Mouse (Mus musculus): ENCODE data around the gene Akap10. TPM values are rescaled to one million over a fixed set of nuclear protein-coding genes. Genes with fewer than 3 reads are reported as not detected.

Gene Akap10
- polyA plus RNA-seq, 1 experiment from 2014 or later, result 21.9 TPM

DNA sequence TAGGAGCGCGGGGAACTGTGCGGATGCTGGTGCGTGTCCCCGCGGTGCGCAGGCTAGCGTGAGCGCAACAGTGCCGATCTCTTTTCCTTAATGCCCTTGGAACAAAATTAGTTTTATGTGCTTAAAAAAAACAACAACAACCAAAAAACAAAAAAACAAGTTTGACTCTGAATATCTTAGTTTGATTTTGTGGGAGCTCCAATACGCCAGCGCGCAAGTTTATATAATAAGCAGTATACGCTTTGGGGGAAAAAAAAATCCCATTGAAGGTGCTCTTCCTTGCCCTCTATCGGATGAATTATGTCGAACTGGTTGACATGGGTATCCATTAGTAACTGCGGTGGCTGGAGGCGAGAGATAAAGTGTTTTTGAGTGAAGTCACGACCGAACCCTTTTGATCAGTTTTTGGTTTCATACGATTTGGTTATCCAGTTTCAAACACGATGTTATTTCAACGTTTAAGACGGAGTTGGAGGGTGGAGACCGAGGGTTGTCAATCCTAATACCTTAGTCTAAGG is 27.3 kb upstream of the Akap10 start:
- peak; percentile 33 for TF ChIP-seq CTCF (IDR thresholded peaks at IDR 0.05)
- ATAC-seq (no peak), DNase-seq (ENCODE audit: low read depth, low spot score) (no peak)
- in situ Hi-C loops (cut with MboI; ENCODE audit: low pct_unique_long_range_greater_than_20kb), result loop anchor here (5.0 kb wide), 1 partner anchor 45 kb away; no protein-coding TSS in a partner anchor
- POLR2A ChIA-PET, result interaction anchor here (0.8 kb wide), 1 partner anchor 45 kb away, joined by 10 read pairs; no protein-coding TSS in a partner anchor
- CTCF ChIA-PET, result interaction anchor here (0.8 to 1.4 kb wide), 6 partner anchors 14 to 82 kb away, joined by 3 to 6 read pairs (median 4); no protein-coding TSS in a partner anchor
- H3K27me3 ChIP-seq, result no peaks in the 10 kb centered on the region

DNA sequence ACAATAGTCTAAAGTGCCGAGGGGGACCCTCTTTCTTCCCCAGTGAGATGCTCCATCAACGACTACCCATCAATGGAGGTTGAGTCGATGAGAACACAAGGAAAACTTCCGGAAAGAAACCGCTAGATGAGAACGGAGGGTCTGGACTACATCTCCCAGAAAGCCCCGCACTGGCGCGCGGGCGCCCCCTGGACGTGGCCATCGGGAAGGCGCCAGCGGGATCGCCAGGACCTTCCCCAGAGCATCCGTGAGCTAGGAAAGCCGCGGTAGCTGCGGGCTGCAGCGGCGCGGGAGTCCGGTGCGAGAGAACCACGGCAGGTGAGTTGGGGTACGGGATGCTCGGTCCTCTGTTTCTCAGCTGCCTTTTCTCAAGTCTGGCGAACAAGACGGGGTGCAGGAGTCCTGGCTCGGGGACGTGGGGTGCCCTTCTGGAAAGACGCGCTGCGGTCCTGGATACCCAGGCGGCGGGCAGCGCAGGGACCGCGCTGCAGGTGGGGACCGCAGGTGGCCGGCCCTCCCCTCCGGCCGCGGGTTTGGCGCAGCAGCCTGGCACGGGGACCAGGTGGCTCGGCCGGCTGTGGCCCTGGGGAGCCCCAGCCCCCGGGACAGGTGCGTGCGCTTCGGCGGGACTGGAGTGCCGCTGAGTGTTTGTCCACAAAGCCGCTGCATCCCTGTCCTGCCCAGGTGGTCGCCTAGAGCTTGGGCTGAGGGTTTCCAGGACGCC is 26.7 kb upstream of the Akap10 start, which contains the start of gene Specc1:
TSS of gene Specc1 (plus strand) at position 192 of the 724 bp plus-strand sequence.
- peak; percentile 100 for TF ChIP-seq CTCF (IDR thresholded peaks at IDR 0.05)
- ChIA-PET CTCF (interaction anchor here (0.8 to 1.4 kb wide), 6 partner anchors 15 to 82 kb away, joined by 3 to 6 read pairs (median 4); no protein-coding TSS in a partner anchor), POLR2A (interaction anchor here (0.8 kb wide), 1 partner anchor 46 kb away, joined by 10 read pairs; no protein-coding TSS in a partner anchor)
- DNase-seq (ENCODE audit: low read depth, low spot score), result no peak
- ATAC-seq, result peak; percentile 87
- in situ Hi-C loops (cut with MboI; ENCODE audit: low pct_unique_long_range_greater_than_20kb), result loop anchor here (5.0 kb wide), 1 partner anchor 46 kb away; no protein-coding TSS in a partner anchor
- no peaks in the 10 kb centered on the region for H3K27me3 ChIP-seq

DNA sequence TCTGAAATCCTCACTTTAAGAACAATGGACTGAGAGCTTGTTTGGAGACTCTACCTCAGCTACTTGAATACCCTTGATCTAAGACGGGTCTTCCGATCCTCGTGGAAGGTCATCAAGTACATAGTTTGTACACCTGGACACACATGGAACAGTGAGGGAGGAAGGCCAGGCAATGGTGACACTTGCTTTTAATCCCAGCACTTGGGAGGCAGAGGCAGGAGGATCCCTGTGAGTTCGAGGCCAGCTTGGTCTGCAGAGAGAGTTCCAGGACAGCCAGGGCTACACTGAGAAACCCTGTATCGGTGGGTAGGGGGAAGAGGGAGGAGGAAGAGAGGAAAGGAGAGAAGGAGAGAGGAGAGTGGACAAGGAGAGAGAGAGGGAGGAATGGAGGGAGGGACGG is 25.9 kb upstream of the Akap10 start:
- no peak for DNase-seq (ENCODE audit: low read depth, low spot score)
- H3K27me3 ChIP-seq, result no peaks in the 10 kb centered on the region
- in situ Hi-C loops (cut with MboI; ENCODE audit: low pct_unique_long_range_greater_than_20kb), result loop anchor here (5.0 kb wide), 1 partner anchor 46 kb away; no protein-coding TSS in a partner anchor
- TF ChIP-seq CTCF (IDR thresholded peaks at IDR 0.05), result no peak
- ChIA-PET CTCF (interaction anchor here (1.3 kb wide), 1 partner anchor 27 kb away, joined by 6 read pairs; no protein-coding TSS in a partner anchor), POLR2A (interaction anchor here (0.5 kb wide), 1 partner anchor 618 kb away, joined by 3 read pairs; the partner anchor contains the start of gene Trpv2)
- no peak for ATAC-seq

DNA sequence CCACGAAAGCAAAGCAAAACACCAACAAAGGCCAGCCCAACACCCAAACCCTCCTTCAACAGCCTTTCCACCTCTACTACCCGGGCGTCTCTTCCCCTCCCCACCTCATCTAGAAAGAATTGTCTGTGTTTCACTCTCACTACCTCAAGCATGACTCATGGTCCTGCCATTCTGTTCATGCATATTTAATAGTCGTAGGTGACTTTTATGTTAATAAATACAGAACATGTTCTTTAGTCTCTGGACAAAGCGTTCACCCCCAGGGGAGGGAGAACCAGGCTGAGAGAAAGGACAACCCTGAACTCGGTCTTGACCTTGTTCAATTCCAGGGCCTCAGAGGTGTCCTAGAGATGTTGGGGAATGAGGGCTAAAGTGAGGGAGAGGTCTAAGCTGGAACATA is 25.1 kb upstream of the Akap10 start:
- in situ Hi-C loops (cut with MboI; ENCODE audit: low pct_unique_long_range_greater_than_20kb), result loop anchor here (5.0 kb wide), 1 partner anchor 47 kb away; no protein-coding TSS in a partner anchor
- no peak for DNase-seq (ENCODE audit: low read depth, low spot score)
- TF ChIP-seq CTCF (IDR thresholded peaks at IDR 0.05), result no peak
- ChIA-PET CTCF (no interaction called here), POLR2A (interaction anchor here (0.5 kb wide), 1 partner anchor 619 kb away, joined by 3 read pairs; the partner anchor contains the start of gene Trpv2)
- ATAC-seq, result peak; percentile 47
- no peaks in the 10 kb centered on the region for H3K27me3 ChIP-seq

DNA sequence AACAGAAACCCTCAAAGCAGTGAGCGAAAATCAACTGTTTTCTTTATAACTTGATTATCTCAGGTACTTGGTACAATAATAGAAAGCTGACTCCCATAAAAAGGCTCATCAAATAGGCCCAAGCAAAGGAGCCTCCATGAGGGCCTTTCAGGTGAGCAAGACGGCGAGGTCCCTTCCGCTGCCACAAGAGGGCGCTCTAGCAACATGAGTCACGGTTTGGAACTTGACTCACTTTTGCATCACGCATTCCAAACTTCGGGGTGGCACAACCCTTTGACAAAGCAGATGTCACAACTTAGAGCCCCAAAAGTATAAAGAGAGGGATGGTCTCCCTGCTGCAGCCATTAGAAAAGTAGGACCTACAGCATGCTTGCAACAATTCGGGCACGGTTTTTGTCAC is 20.6 kb upstream of the Akap10 start:
- peaks cover 18% of the 10 kb centered on the region for H3K27me3 ChIP-seq
- ChIA-PET CTCF (interaction anchor here (1.6 to 3.3 kb wide), 2 partner anchors 93 to 99 kb away, joined by 6 to 12 read pairs; no protein-coding TSS in a partner anchor), POLR2A (no interaction called here)
- in situ Hi-C loops (cut with MboI; ENCODE audit: low pct_unique_long_range_greater_than_20kb), result loop anchor here (5.0 kb wide), 2 partner anchors 97 to 332 kb away; partner anchors contain the start of genes Ttc19 and Zswim7
- TF ChIP-seq CTCF (IDR thresholded peaks at IDR 0.05), result peak; percentile 96
- ATAC-seq (no peak), DNase-seq (ENCODE audit: low read depth, low spot score) (no peak)

DNA sequence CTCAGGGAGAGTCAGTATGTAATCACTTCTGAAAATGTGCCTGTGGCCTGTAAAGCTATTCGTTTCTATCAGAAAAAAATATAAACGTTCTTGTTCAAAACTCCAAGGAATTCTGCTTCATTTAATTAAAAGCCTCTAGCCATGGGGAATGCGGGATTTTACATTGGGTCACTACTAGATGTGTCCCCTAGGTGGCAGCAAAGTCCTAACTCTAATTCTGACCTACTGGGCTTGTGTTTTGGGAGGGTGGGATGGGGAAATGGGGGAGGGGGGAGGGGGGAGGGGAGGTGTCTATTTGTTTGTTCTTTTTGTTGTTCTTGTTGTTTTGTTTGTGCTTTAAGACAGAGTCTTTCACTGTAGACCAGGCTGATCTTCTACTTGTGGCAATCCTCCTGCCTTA is 19.3 kb upstream of the Akap10 start:
- H3K27me3 ChIP-seq, result peaks cover 18% of the 10 kb centered on the region
- no peak for DNase-seq (ENCODE audit: low read depth, low spot score)
- ChIA-PET CTCF (interaction anchor here (0.7 to 3.3 kb wide), 4 partner anchors 79 to 322 kb away, joined by 3 to 12 read pairs (median 4); no protein-coding TSS in a partner anchor), POLR2A (no interaction called here)
- no peak for ATAC-seq
- in situ Hi-C loops (cut with MboI; ENCODE audit: low pct_unique_long_range_greater_than_20kb), result loop anchor here (5.0 to 25.0 kb wide), 3 partner anchors 178 to 638 kb away; no protein-coding TSS in a partner anchor
- peak; percentile 37 for TF ChIP-seq CTCF (IDR thresholded peaks at IDR 0.05)

DNA sequence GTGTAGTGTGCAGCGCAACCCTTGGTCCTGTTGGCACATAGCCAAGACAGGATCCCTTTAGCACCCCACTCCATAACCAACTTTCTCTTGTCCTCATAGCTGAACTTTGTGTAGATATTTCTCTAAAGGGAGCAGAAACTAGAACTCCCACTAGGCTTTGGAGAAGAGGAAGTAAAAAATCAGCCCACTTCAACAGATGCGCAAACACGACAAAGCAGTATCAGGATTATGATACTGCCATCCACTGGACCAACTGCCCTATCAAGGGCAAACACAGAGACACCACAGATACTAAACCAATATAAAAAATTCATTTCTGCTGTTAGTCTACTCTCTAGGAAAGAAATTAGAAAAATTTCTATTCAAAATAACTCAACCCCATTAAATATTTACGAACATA is 16.6 kb upstream of the Akap10 start:
- no peak for TF ChIP-seq CTCF (IDR thresholded peaks at IDR 0.05)
- peaks cover 18% of the 10 kb centered on the region for H3K27me3 ChIP-seq
- no peak for ATAC-seq

DNA sequence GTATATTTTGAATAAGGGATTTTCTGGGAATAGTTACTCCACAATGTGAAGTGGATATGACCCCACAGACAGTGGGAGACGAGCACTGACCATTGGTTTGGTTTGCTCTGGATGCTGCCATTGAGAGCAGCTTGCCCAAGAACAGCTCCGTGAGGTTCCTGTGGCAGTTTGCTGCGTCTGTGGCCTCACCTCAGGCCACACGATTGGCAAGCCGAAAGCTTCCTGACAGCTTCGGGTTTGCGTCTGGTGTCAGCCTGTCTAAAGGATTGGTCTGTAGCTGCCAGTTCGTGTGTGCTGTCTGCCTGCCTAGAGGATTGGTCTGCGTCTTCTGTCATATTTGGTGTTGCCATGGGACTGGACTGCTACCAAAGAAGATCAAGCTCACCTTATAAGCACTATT is 14.4 kb upstream of the Akap10 start:
- in situ Hi-C loops (cut with MboI; ENCODE audit: low pct_unique_long_range_greater_than_20kb), result loop anchor here (10.0 to 25.0 kb wide), 2 partner anchors 320 to 643 kb away; no protein-coding TSS in a partner anchor
- TF ChIP-seq CTCF (IDR thresholded peaks at IDR 0.05), result no peak
- DNase-seq (ENCODE audit: low read depth, low spot score) (no peak), ATAC-seq (no peak)
- ChIA-PET POLR2A (no interaction called here), CTCF (interaction anchor here (1.2 kb wide), 1 partner anchor 104 kb away, joined by 3 read pairs; no protein-coding TSS in a partner anchor)
- H3K27me3 ChIP-seq, result peaks cover 18% of the 10 kb centered on the region

More for the DNA sequence above, 16.6 kb upstream of the Akap10 start:
- ChIA-PET POLR2A (no interaction called here), CTCF (no interaction called here)
- in situ Hi-C loops (cut with MboI; ENCODE audit: low pct_unique_long_range_greater_than_20kb), result loop anchor here (5.0 to 25.0 kb wide), 3 partner anchors 181 to 641 kb away; no protein-coding TSS in a partner anchor
- no peak for DNase-seq (ENCODE audit: low read depth, low spot score)

DNA sequence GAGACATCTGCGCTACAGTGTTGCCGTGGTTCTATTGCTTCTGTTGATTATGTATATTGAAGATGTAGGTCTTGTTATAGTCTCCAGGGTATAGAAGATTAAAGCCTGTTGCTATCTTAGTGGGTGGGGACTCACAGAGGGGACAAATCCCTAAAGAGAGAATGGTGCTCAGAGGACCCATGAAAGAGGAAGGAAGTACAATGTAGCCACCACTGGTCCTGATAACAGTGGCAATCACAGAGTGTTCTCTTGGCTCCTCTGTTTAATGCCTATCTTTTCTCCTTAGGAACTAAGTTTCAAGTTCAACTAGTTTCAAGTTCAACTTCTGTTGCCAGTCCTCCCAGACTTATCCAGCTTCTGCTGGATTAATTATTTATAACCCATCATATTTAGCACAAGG is 12.9 kb upstream of the Akap10 start:
- no peak for TF ChIP-seq CTCF (IDR thresholded peaks at IDR 0.05)
- DNase-seq (ENCODE audit: low read depth, low spot score) (no peak), ATAC-seq (no peak)
- in situ Hi-C loops (cut with MboI; ENCODE audit: low pct_unique_long_range_greater_than_20kb), result loop anchor here (10.0 to 25.0 kb wide), 2 partner anchors 322 to 644 kb away; no protein-coding TSS in a partner anchor
- POLR2A ChIA-PET, result no interaction called here
- H3K27me3 ChIP-seq, result peaks cover 9% of the 10 kb centered on the region
- CTCF ChIA-PET, result interaction anchor here (0.8 to 0.9 kb wide), 2 partner anchors 9 to 325 kb away, joined by 3 to 4 read pairs; no protein-coding TSS in a partner anchor

DNA sequence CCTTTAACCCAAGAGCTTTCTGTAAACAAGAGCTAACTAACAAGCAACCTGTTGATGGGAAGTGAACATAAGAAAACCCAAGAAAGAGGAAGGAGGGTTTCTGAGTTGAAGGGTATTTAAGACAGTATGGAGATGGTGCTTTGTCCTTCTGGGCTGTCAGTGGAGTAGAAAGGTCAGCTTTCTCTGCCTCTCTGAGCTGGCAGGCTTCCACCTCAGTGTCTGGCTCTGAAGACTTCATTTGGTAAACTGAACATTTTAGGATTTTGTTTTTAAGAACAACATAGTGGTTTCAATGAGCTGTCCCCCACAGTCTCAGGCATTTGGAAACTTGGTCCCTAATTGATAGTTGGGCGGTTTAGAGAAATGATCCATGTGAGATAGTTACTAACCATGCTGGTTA is 7.7 kb upstream of the Akap10 start:
- in situ Hi-C loops (cut with MboI; ENCODE audit: low pct_unique_long_range_greater_than_20kb), result loop anchor here (25.0 kb wide), 1 partner anchor 650 kb away; no protein-coding TSS in a partner anchor
- ATAC-seq, result no peak
- ChIA-PET POLR2A (no interaction called here), CTCF (no interaction called here)
- no peaks in the 10 kb centered on the region for H3K27me3 ChIP-seq
- DNase-seq (ENCODE audit: low read depth, low spot score), result no peak
- TF ChIP-seq CTCF (IDR thresholded peaks at IDR 0.05), result no peak
